Mouse (Mus musculus) left cerebral cortex, postnatal 25 days (tissue): ENCODE results near the gene Cpped1. TPM values are rescaled to one million over a fixed set of nuclear protein-coding genes. Genes with fewer than 3 reads are reported as not detected.
A peak's percentile ranks its signal among the peaks of the same experiment; 100 is the strongest.

Source experiments
- DNase-seq, 2 experiments: peaks; one replicate each; pipeline ENCODE4 v3.0.0; 2022; ENCODE audit warnings: low spot score in 2 of 2, mixed read lengths in 1 of 2
- intact Hi-C: fragments of 180-260 bp; cut with DNase I; formaldehyde crosslinking; loops from one replicate; pipeline ENCODE4 v1.15.1; 2025
- total RNA-seq, 2 experiments: library from RNA; stranded (reverse); gene quantifications; 2 replicates each; pipeline ENCODE4 v1.2.3; 2021

Cpped1 gene
- total RNA-seq, 2 experiments from 2014 or later: 37.9 to 40.0 TPM

DNA sequence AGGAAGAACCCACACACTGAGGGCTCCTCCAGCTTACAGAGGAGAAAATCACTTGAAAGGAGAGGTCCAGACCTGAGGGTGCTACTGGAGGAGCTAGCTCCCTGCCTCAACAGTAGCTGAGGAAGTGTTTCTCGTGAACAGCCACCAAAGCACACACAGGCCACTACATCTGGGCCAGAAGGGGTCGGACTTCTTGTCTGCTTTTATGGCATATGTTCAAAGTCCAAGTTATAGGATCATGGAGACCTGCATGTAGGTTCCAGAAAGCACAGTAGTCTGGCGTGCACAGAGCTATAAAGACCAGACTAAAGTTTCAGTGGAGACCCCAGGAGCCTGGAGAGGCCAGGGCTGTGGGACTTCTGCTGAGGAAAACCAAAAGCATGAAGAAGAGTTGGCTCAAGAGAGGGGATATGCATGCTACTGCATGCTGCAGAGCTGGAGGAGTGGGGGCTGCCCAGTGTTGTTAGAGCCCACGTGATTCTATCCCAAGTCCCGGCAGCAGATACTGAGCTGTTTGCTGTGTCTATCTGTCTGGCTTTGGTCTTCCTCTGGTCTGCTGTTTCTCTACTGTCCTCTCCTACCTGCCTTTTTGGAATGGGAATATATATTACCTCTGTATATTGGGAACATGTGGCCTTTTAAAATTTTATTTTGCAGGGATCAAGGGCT is 60.1 kb downstream of the Cpped1 start:
- intact Hi-C loops: no loop called here
- no peak for DNase-seq

GRCm38 (mm10) chr16:11845309-11845708 is 63.9 kb downstream of the Cpped1 start:
- intact Hi-C loops: no loop called here
- DNase-seq: no peak

DNA sequence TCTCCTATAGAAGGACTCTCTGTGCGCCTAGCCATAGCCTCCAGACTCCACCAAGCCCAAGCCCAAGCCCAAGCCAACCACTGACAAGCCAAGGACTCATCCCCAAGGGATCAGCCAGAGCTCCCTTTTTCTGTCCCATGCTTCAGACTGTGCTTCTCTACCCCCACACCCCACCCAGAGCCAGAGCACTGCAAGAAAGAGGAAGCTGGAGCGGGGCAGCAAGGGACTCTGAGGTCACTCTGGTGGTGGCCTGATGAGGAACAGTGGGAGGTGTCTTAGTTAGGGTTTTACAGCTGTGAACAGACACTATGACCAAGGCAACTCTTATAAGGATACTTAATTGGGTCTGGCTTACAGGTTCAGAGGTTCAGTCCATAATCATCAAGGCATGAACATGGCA is 65.8 kb downstream of the Cpped1 start:
- intact Hi-C loops: no loop called here
- DNase-seq: no peak

GRCm38 (mm10) chr16:11833474-11833873 is 75.8 kb downstream of the Cpped1 start:
- no peak for DNase-seq
- intact Hi-C loops: no loop called here

GRCm38 (mm10) chr16:11828816-11829215 is 80.4 kb downstream of the Cpped1 start:
- no peak for DNase-seq
- intact Hi-C loops: no loop called here

- peak; percentile 50 to 69 for DNase-seq
- intact Hi-C loops: no loop called here
Measured at GRCm38 (mm10) chr16:11824833-11825232, 84.4 kb downstream of the Cpped1 start.

DNA sequence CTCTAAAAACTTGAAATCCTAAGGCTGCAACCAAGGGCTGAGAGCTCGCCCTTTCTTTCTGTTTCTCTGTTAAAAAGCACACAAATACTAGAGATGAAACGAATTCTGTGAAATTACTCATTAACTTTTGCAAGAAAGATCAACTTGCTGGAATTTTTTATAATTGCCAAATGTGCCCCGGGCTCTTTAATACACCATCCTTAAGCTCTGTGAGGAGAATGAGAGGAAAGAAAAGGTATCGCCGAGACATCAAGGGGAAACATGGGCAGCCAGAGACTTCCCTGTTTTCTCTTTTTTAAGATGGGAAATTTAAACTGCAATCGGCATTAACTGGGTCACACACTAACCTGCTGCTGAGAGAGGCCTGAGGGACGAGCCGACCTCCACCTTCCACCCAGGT is 84.9 kb downstream of the Cpped1 start:
- intact Hi-C loops: no loop called here
- no peak for DNase-seq

DNA sequence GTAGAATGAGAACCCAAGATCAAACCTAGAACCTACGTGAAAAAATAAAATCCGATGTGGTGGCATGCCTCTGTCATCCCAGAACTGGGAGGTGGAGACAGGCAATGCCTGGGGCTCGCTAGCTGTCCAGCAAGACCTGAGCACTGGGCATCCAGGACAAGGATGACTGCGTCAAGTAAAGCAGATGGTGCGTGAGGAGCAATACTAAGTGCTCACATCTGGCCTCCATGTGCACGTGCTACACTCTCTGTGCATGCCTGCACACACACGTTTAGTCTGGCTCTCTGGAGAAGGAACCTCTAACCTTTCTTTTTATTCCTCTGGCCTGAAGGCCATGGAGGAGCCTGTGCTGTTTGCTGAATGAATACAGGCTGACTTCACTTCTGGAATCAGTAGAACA is 88.5 kb downstream of the Cpped1 start:
- intact Hi-C loops: no loop called here
- no peak for DNase-seq

DNA sequence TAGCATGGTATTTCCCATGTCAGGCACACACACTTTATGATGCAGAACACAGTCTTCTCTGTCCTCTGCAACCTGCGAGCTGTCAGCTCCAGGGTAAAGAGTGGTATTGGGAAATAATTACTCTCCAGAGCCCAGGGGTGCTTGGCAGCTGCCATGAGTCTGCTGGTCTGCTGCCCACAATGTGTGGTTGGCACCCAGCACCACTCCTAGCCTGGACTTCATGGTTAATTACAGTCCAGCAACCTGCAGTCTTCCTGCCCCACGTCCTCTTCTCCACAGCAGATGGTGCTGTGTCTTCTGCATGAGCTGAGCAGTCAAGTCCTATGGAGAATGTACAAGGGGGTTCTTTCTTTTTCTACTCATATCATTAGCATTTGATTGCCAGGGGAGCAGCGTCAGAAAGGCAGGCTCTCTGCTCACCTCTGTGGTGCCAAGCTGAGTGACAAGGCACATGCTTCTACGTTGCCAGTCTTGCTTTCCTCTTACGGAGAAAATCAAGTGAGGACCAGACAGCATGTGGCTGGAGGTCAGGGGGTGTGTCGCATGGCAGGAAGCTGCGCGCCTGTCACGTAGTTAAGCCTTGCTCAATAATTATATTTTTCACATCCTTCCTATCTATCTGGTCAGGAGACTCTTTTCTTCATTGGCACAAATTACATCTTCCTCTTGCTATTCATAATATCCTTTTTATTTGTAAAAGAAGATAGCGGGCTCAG is 94.2 kb downstream of the Cpped1 start:
- intact Hi-C loops: no loop called here
- DNase-seq: no peak

DNA sequence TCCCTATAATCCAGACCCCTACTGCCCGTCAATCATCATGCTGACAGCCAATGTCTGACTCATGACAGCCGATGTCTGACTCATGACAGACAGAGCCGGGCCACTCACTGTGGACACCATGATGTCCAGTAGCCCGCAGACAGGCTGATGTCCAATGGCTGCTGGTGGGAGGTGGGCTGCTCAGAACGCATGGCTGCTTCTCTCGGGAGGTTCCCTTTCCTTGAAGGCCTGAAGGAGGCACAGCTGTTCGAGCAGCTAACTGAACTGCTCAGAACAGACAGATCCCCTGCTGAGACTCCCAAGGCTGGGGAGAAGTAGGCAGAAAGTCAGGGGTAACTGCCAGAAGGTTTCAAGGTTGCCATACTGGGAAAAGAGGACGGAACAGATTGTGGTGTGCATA is 97.1 kb downstream of the Cpped1 start:
- DNase-seq: no peak
- intact Hi-C loops: no loop called here

- intact Hi-C loops: no loop called here
Measured at GRCm38 (mm10) chr16:11809615-11810014, 99.6 kb downstream of the Cpped1 start.

DNA sequence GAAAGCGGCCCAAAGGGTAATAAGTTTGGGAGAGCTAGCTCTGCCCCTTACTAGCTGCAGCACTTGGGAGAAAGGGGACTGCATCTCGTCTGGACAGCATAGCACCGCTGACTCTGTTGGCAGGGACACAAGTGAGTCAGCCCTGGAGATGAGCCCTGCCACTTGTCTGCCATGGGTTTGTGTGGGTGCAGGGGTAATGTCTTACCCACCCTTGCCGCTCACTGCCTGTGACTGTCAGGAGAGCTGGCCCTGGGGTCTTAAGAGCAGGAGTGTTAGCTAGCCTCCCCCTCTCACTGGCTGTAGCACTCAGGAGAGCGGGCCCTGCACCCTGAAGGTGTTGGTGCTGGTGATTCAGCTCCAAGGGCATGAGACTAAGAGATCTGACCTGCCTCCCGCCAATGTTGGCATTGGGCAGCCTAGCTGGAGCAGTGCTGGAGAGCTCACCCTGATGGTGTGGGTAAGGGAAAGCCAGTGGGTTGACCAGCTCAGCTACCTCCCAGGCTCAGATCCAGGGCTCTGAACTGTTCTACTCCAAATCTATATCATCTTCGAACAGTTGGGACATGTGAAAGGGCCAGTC is 107.2 kb downstream of the Cpped1 start:
- intact Hi-C loops: no loop called here
- DNase-seq: no peak

More at GRCm38 (mm10) chr16:11809615-11810014, 99.6 kb downstream of the Cpped1 start:
- DNase-seq: no peak

DNA sequence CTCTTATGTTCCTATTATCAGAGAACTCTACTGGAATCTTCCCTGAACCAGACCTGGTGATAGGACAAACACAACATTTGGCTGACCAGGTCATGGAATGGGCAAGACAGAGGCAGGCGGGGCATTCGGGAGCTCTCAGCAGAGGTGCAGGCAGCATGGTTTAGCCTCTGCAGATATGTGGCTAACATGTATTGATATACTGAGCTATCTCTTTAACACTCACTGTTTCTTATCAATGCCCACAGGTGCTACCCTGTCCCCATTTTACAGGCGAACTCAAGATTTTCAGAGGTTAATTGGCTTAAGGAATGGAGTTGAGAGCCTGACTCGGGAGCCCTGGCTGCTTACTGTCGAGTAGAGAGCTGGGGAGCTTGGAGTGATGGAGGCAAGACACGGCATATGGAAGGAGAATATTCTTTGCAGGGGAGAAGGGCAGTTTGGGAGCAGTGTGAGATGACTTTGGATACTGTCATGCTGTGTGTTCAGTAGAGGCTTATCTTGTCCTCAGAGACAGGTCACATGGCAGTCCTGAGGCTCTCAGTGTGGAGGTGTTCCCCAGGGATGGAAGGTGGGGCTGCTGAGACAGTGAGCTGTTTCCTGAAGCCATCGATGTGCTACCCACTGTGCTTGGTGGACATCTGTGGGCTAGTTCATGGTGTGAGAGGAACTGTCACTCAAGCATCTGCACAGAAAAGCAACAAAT is 113.3 kb downstream of the Cpped1 start:
- intact Hi-C loops: no loop called here
- DNase-seq: no peak

DNA sequence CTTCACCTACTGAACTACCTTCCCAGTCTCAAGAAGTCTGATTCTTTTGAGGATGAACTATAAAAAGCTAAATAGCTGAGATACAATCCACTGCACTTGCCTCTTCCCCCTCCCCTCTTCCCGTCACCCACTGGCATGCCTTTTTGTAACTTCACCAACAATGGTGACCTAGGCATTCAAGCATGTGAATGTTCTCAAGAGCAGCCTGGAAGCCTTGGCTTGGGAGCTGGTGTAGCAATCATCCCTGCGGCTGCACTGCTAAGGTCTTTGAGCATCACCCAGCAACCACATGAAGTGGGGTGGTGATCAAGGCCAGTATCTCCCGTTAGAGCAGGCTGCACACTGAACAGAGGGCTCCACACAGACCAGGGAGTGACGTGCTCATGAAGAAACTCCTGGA is 114.6 kb downstream of the Cpped1 start:
- intact Hi-C loops: no loop called here
- no peak for DNase-seq

DNA sequence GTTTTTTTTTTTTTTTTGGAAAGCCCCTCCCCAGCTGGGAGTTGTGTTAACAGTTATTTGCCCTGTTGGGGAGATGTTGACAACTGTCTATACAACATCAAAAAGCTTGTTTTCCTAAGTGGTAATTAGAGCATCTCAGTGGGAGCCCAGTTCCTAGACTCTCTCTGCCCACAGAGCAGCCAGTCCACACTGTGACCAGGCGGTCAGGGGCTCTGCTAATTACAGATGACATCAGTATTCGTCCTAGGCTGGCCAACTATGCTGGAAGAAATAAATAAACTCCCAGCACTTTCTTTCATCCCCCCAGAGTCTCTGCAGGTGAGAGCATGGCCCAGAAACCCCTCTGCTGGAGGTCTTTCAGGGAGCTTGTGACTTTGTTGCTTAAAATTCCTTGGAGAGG is 115.9 kb downstream of the Cpped1 start:
- no peak for DNase-seq
- intact Hi-C loops: no loop called here

- no peak for DNase-seq
- intact Hi-C loops: no loop called here
Measured at GRCm38 (mm10) chr16:11790476-11790875, 118.8 kb downstream of the Cpped1 start.

- DNase-seq: no peak
- intact Hi-C loops: no loop called here
Measured at GRCm38 (mm10) chr16:11785806-11786205, 123.4 kb downstream of the Cpped1 start.

DNA sequence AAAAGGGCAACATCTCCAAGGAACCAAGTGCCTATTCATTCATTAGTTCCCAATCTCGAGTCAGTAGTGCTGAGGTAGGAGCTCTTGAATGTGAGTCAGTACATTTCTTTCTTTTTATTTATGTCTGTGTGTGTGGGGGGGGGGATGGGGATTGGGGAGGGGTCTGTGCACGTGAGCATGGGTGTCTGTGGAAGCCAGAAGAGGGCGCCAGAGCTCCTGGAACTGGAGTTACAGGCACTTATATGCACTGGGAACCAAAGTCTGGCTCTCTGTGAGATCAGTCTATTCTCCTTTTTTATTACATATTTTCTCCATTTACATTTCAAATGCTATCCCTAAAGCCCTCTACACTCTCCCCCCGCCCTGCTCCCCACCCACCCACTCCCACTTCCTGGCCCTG is 124.9 kb downstream of the Cpped1 start:
- intact Hi-C loops: no loop called here
- no peak for DNase-seq

DNA sequence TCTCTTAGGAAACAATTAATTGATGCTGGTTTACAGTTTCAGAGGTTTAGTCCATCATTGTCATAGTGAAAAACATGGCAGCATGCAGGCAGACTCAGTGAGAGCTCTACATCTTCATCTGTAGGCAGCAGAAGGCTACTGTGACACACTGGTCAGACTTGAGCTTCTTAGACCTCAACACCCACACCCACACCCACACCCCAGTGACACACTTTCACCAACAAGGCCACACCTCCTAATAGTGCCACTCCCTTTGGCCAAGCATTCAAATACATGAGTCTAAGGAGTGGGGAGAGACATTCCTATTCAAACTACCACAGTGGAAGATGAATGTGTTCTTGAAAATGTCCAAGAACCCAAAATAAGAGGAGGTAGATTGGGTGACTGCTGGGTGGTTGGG is 125.9 kb downstream of the Cpped1 start:
- intact Hi-C loops: no loop called here

DNA sequence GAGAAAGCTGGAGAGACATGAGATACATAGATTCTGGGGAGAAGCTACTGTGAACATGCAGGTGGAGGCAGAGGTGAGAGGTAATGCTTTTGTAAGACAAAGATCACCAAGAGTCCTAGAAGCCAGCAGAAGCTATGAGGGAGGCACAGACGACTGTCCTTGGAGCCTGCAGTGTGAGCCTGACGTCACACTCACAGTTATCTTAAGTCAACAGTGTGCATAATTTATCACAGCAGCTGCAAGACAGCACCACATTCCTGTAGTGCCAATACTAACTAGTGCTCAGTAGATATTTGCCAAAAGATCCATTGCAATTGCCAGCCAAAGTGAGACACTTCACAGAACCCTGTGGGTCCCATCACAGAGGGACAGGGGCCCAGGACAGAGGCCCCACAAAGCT is 127.2 kb downstream of the Cpped1 start:
- intact Hi-C loops: no loop called here
- peak in 1 of 2 experiments; percentile 67 for DNase-seq

More for the DNA sequence above, 125.9 kb downstream of the Cpped1 start:
- no peak for DNase-seq
